Mouse (Mus musculus): ENCODE data around the gene AA467197.

DNA sequence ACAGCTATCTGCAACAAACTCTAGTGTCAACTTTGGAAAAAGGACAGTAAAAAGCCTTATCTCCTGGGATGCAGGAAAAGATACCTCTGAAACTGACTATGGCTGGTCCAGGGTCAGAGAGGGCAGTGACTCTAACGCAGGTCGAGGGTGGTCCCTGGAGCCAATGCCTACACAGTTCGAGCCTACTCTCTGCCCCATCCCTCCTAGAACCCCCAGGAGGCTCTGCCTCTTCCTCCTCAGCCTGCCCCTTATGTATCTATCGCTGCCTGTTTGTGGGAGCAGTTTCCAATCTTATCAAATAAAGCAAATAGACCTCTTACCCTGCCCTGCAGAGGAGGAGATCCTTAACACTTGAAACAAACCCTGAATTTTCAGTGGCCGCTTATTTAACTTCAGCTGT lies 1.9 kb downstream of the AA467197 start:
- no peak for TF ChIP-seq POLR2A (IDR thresholded peaks at IDR 0.05; ENCODE audit: extremely low read depth, insufficient read depth, low read length)
- TF ChIP-seq CTCF (IDR thresholded peaks at IDR 0.05; ENCODE audit: low read depth, low read length): no peak
